8 mouse cellular contexts compared by ENCODE assay signal in genomic region chr13:37434137-37434772, GRCm38 (mm10).
DNase-seq lines count a peak whose midpoint lies in the region; ATAC-seq and TF ChIP-seq lines count a peak whose summit lies in the region.

No protein-coding gene starts in this region.

- peak overlapping the region; percentile 23; the same call in 1 of the 2 replicates for H3K9ac ChIP-seq in heart, postnatal 0 days (replicated peaks; ENCODE audit: low read depth, low read length)
- no peak overlapping the region for H3K9ac ChIP-seq in liver, embryonic 13.5 days
- peak overlapping the region; percentile 72 for H3K9ac ChIP-seq in stomach, embryonic 16.5 days (ENCODE audit: low read length)

- TF ChIP-seq EP300 in heart, postnatal 0 days (IDR thresholded peaks at IDR 0.05; ENCODE audit: low read depth), result no peak

- H3K27ac ChIP-seq in embryonic fibroblast, embryonic 13.5 days (ENCODE audit: insufficient read depth, low read length), result no peak overlapping the region; the same call in 1 of the 2 replicates
- H3K27ac ChIP-seq in heart, postnatal 0 days (ENCODE audit: low read depth), result peak overlapping the region; percentile 70
- H3K27ac ChIP-seq in liver, embryonic 13.5 days, result no peak overlapping the region
- peak overlapping the region; percentile 29; the same call in 1 of the 2 replicates for H3K27ac ChIP-seq in stomach, embryonic 16.5 days (ENCODE audit: low read length)

- under 1% methylated on average over 19 of the region's 19 CpGs for whole genome bisulfite sequencing in heart, postnatal 0 days
- WGBS in liver, embryonic 13.5 days (ENCODE audit: insufficient replicate concordance), result under 1% methylated on average over 19 of the region's 19 CpGs
- under 1% methylated on average over 19 of the region's 19 CpGs for WGBS in stomach, embryonic 16.5 days

- peak; percentile 78 to 82 for DNase-seq in B cell, adult 2 months
- peak; percentile 44 to 58 for DNase-seq in adrenal gland, postnatal 36 days
- peak; percentile 86 for DNase-seq in heart, postnatal 0 days (ENCODE audit: low spot score)
- peak; percentile 62 to 72 for DNase-seq in kidney, postnatal 25 days
- DNase-seq in liver, embryonic 13.5 days, result peak; percentile 26
- DNase-seq in naive thymus-derived CD4-positive, alpha-beta T cell, adult 2 months (ENCODE audit: low read depth), result peak; percentile 89

- peak; percentile 34; the same call in 1 of the 2 replicates for TF ChIP-seq CTCF in embryonic fibroblast, embryonic 13.5 days (IDR thresholded peaks at IDR 0.05; ENCODE audit: borderline replicate concordance, insufficient read depth, low read length)
- TF ChIP-seq CTCF in heart, postnatal 0 days (IDR thresholded peaks at IDR 0.05; ENCODE audit: low read depth), result peak; percentile 74

- no peaks in the 10 kb centered on the region for H3K9me3 ChIP-seq in heart, postnatal 0 days (replicated peaks; ENCODE audit: control insufficient read depth, low read length)
- H3K9me3 ChIP-seq in liver, embryonic 13.5 days (replicated peaks), result no peaks in the 10 kb centered on the region
- no peaks in the 10 kb centered on the region for H3K9me3 ChIP-seq in stomach, embryonic 16.5 days (replicated peaks; ENCODE audit: control insufficient read depth, low read length)

- peak overlapping the region; percentile 67 for H3K4me2 ChIP-seq in heart, postnatal 0 days (ENCODE audit: low read depth, low read length)
- peak overlapping the region; percentile 56 for H3K4me2 ChIP-seq in liver, embryonic 13.5 days
- peak overlapping the region; percentile 77 for H3K4me2 ChIP-seq in stomach, embryonic 16.5 days (ENCODE audit: low read depth, low read length)

- ATAC-seq in heart, postnatal 0 days (ENCODE audit: insufficient read depth, low read depth), result peak; percentile 71
- ATAC-seq in liver, embryonic 13.5 days (ENCODE audit: low read depth), result no peak
- peak; percentile 74 for ATAC-seq in stomach, embryonic 16.5 days (ENCODE audit: insufficient read depth, low FRiP score)

- no peaks in the 10 kb centered on the region for H3K36me3 ChIP-seq in heart, postnatal 0 days (replicated peaks; ENCODE audit: control insufficient read depth, insufficient read depth, low read length)
- no peaks in the 10 kb centered on the region for H3K36me3 ChIP-seq in liver, embryonic 13.5 days
- H3K36me3 ChIP-seq in stomach, embryonic 16.5 days (ENCODE audit: control insufficient read depth, insufficient read depth, low read length), result no peaks in the 10 kb centered on the region

- peak; percentile 34; the same call in 1 of the 2 replicates for TF ChIP-seq POLR2A in embryonic fibroblast, embryonic 13.5 days (IDR thresholded peaks at IDR 0.05; ENCODE audit: low read depth, low read length)

- no peaks in the 10 kb centered on the region for H3K4me1 ChIP-seq in embryonic fibroblast, embryonic 13.5 days (ENCODE audit: control insufficient read depth, insufficient read depth, low read length)
- H3K4me1 ChIP-seq in heart, postnatal 0 days (ENCODE audit: control insufficient read depth, insufficient read depth), result peaks cover 6% of the 10 kb centered on the region
- H3K4me1 ChIP-seq in liver, embryonic 13.5 days (replicated peaks), result peaks cover 7% of the 10 kb centered on the region
- no peaks in the 10 kb centered on the region for H3K4me1 ChIP-seq in stomach, embryonic 16.5 days (ENCODE audit: control insufficient read depth, insufficient read depth, low read length)

- peak overlapping the region; percentile 38 for H3K4me3 ChIP-seq in embryonic fibroblast, embryonic 13.5 days (ENCODE audit: insufficient read depth, low read length)
- H3K4me3 ChIP-seq in heart, postnatal 0 days (ENCODE audit: low read depth, low read length), result peak overlapping the region; percentile 44
- peak overlapping the region; percentile 44 for H3K4me3 ChIP-seq in liver, embryonic 13.5 days (replicated peaks)
- peak overlapping the region; percentile 43 for H3K4me3 ChIP-seq in stomach, embryonic 16.5 days (replicated peaks; ENCODE audit: low read length)

- H3K27me3 ChIP-seq in heart, postnatal 0 days (ENCODE audit: control insufficient read depth, insufficient read depth, low read length), result no peaks in the 10 kb centered on the region
- 0 out of 2 replicates have a peak, but pooled peaks cover 5% of the 10 kb centered on the region for H3K27me3 ChIP-seq in liver, embryonic 13.5 days
- H3K27me3 ChIP-seq in stomach, embryonic 16.5 days (ENCODE audit: control insufficient read depth, insufficient read depth, low read length), result peaks cover 11% of the 10 kb centered on the region

Comparison
In these comparisons a context has a peak if more than half of its experiments do, and no peak if none do; other contexts are left out.
1. DNase-seq: peak in every context shown above with its lines; median percentile 89 in naive thymus-derived CD4-positive, alpha-beta T cell, adult 2 months; 86 in heart, postnatal 0 days; 80 in B cell, adult 2 months; 67 in kidney, postnatal 25 days; 51 in adrenal gland, postnatal 36 days; 26 in liver, embryonic 13.5 days.
2. H3K27ac ChIP-seq: peak in heart, postnatal 0 days (single experiment) and stomach, embryonic 16.5 days (single experiment); none in embryonic fibroblast, embryonic 13.5 days (single experiment) and liver, embryonic 13.5 days (single experiment).
3. Peak in every context shown above with its lines, with median percentiles within 50 percentile points of each other: H3K4me3 ChIP-seq and H3K4me2 ChIP-seq.